Mouse (Mus musculus): Measurements from ENCODE around the gene Mmel1. TPM values are rescaled to one million over a fixed set of nuclear protein-coding genes. Genes with fewer than 3 reads are reported as not detected.
A peak's percentile ranks its signal among the peaks of the same experiment; 100 is the strongest.

Gene Mmel1
- polyA plus RNA-seq, 1 experiment from 2014 or later: 0.28 TPM

- H3K4me1 ChIP-seq: peaks cover 18% of the 10 kb centered on the region
- H3K4me2 ChIP-seq: peak overlapping the region; percentile 65
- no peak for ATAC-seq (ENCODE audit: insufficient number of reproducible peaks, insufficient read depth, low FRiP score, low TSS enrichment, low read depth)
- no peaks in the 10 kb centered on the region for H3K9me3 ChIP-seq
- no peaks in the 10 kb centered on the region for H3K36me3 ChIP-seq
- peaks cover 4% of the 10 kb centered on the region; the same call in 1 of the 2 replicates for H3K27me3 ChIP-seq
- 78% methylated on average over 18 of the region's 18 CpGs for WGBS
- H3K9ac ChIP-seq: peak overlapping the region; percentile 68
- peak overlapping the region; percentile 90 for H3K27ac ChIP-seq
- H3K4me3 ChIP-seq: no peak overlapping the region; the same call in 1 of the 2 replicates
Measured at GRCm38 (mm10) chr4:154864961-154865760, 4.2 kb upstream of the Mmel1 start.

- H3K4me1 ChIP-seq: peaks cover 19% of the 10 kb centered on the region
- no peak overlapping the region for H3K4me3 ChIP-seq
- no peak overlapping the region for H3K9ac ChIP-seq
- no peaks in the 10 kb centered on the region for H3K9me3 ChIP-seq
- no peaks in the 10 kb centered on the region for H3K36me3 ChIP-seq
- ATAC-seq (ENCODE audit: insufficient number of reproducible peaks, insufficient read depth, low FRiP score, low TSS enrichment, low read depth): no peak
- 90% methylated on average over 5 of the region's 5 CpGs for WGBS
- H3K4me2 ChIP-seq: no peak overlapping the region
- H3K27me3 ChIP-seq: 0 out of 2 replicates have a peak, but pooled peaks cover 2% of the 10 kb centered on the region
- no peak overlapping the region for H3K27ac ChIP-seq
Measured at GRCm38 (mm10) chr4:154866391-154866790, 3.0 kb upstream of the Mmel1 start.

GRCm38 (mm10) chr4:154867257-154867656, 2.1 kb upstream of the Mmel1 start:
- Histone ChIP-seq H3K4me3 (no peak overlapping the region), H3K9ac (no peak overlapping the region), H3K27ac (no peak overlapping the region), H3K9me3 (no peaks in the 10 kb centered on the region), H3K4me1 (peaks cover 26% of the 10 kb centered on the region), H3K4me2 (no peak overlapping the region), H3K36me3 (no peaks in the 10 kb centered on the region), H3K27me3 (peaks cover 9% of the 10 kb centered on the region; the same call in 1 of the 2 replicates)
- WGBS: 84% methylated on average over 6 of the region's 6 CpGs
- no peak for ATAC-seq (ENCODE audit: insufficient number of reproducible peaks, insufficient read depth, low FRiP score, low TSS enrichment, low read depth)

GRCm38 (mm10) chr4:154870721-154871120, 1.3 kb downstream of the Mmel1 start:
- H3K27ac ChIP-seq: no peak overlapping the region
- no peak for ATAC-seq (ENCODE audit: insufficient number of reproducible peaks, insufficient read depth, low FRiP score, low TSS enrichment, low read depth)
- no peak overlapping the region for H3K4me3 ChIP-seq
- no peaks in the 10 kb centered on the region for H3K9me3 ChIP-seq
- peaks cover 9% of the 10 kb centered on the region; the same call in 1 of the 2 replicates for H3K27me3 ChIP-seq
- peaks cover 12% of the 10 kb centered on the region for H3K4me1 ChIP-seq
- H3K36me3 ChIP-seq: no peaks in the 10 kb centered on the region
- no peak overlapping the region for H3K4me2 ChIP-seq
- H3K9ac ChIP-seq: no peak overlapping the region
- 74% methylated on average over 4 of the region's 4 CpGs for WGBS

DNA sequence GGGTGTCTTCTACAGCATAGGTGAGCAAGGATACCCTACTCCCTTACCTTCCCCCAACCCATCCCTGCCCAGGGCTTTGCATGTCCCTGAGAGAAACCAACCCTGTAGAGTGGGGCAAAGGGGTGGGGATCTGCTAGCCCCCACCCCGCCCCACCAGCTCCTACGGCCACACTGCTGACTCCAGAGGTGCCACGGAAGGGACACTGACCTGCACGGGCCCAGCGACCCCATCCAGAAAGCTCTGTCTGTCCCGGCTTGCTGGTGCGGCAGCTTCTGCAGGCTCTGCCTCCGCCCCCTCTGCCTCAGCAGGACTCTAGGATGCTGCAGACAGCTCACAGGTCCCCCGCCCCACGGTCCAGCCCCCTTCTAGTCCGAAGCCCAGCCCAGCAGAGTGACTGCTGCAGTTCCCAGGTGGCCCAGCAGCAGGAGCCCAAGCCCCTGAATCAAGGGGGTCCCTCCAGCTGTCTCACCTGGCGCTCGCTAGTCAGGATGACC, 2.4 kb downstream of the Mmel1 start:
- Histone ChIP-seq H3K27me3 (peaks cover 12% of the 10 kb centered on the region; the same call in 1 of the 2 replicates), H3K4me1 (peaks cover 12% of the 10 kb centered on the region), H3K36me3 (no peaks in the 10 kb centered on the region), H3K4me2 (peak overlapping the region; percentile 54), H3K9me3 (no peaks in the 10 kb centered on the region), H3K4me3 (peak overlapping the region; percentile 32), H3K9ac (peak overlapping the region; percentile 62), H3K27ac (no peak overlapping the region)
- WGBS: 4% methylated on average over 13 of the region's 13 CpGs
- ATAC-seq (ENCODE audit: insufficient number of reproducible peaks, insufficient read depth, low FRiP score, low TSS enrichment, low read depth): peak; percentile 79; the same call in 1 of the 2 replicates

DNA sequence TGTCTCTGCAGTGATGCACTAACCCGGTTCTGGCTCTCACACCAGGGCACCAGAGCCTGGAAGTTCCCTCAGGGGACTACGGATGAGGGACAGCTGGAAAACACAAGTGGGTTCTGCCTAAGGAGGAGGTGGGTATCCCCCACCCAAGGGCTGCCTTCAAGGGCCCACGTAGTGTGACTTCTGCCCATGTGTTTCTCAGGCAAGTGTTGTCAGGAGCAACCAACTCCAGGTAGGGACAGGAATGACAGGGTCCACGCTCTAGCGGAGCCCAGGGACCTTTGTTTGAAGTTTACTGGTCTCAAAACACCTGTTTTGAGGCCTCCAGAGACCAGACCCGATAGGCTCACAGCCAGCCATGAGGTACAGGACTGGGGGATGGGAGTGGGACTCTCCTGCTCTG, 3.8 kb downstream of the Mmel1 start:
- H3K9ac ChIP-seq: no peak overlapping the region
- no peak for ATAC-seq (ENCODE audit: insufficient number of reproducible peaks, insufficient read depth, low FRiP score, low TSS enrichment, low read depth)
- H3K4me2 ChIP-seq: no peak overlapping the region
- no peak overlapping the region for H3K4me3 ChIP-seq
- H3K9me3 ChIP-seq: no peaks in the 10 kb centered on the region
- WGBS: 79% methylated on average over 6 of the region's 6 CpGs
- H3K27me3 ChIP-seq: peaks cover 12% of the 10 kb centered on the region; the same call in 1 of the 2 replicates
- H3K36me3 ChIP-seq: no peaks in the 10 kb centered on the region
- peaks cover 10% of the 10 kb centered on the region for H3K4me1 ChIP-seq
- no peak overlapping the region for H3K27ac ChIP-seq

GRCm38 (mm10) chr4:154877864-154878548, 8.6 kb downstream of the Mmel1 start:
- 11% methylated on average over 18 of the region's 18 CpGs for WGBS
- peak overlapping the region; percentile 42 for H3K4me3 ChIP-seq
- peak overlapping the region; percentile 82 for H3K27ac ChIP-seq
- no peaks in the 10 kb centered on the region for H3K36me3 ChIP-seq
- peak overlapping the region; percentile 65 for H3K4me2 ChIP-seq
- H3K4me1 ChIP-seq: peaks cover 5% of the 10 kb centered on the region; the same call in 1 of the 2 replicates
- no peaks in the 10 kb centered on the region for H3K9me3 ChIP-seq
- 0 out of 2 replicates have a peak, but pooled peaks cover 4% of the 10 kb centered on the region for H3K27me3 ChIP-seq
- H3K9ac ChIP-seq: peak overlapping the region; percentile 72
- ATAC-seq (ENCODE audit: insufficient number of reproducible peaks, insufficient read depth, low FRiP score, low TSS enrichment, low read depth): peak; percentile 91

DNA sequence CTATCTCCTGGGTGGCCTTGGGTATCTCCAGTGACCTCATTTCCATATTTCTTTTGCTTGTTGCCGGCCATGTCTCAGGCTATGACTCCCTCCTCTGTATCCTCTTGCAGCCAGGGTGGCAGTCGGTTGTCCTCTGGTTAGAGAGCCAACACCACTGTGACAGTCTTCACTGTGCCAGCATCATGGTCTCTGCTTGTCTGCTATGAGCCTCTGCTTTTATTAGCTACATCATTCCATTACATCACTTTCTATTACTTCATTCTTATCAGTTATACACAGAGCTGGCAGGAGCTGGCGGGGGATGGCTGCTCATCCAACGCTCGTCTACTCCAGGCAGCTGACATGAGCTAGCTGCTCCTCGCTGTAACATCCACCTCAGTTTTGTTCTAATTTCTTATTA, 11.3 kb downstream of the Mmel1 start:
- WGBS: 81% methylated on average over 6 of the region's 6 CpGs
- Histone ChIP-seq H3K36me3 (no peaks in the 10 kb centered on the region), H3K4me1 (peaks cover 5% of the 10 kb centered on the region; the same call in 1 of the 2 replicates), H3K9me3 (no peaks in the 10 kb centered on the region), H3K4me2 (no peak overlapping the region), H3K27me3 (0 out of 2 replicates have a peak, but pooled peaks cover 6% of the 10 kb centered on the region), H3K4me3 (no peak overlapping the region), H3K27ac (no peak overlapping the region), H3K9ac (no peak overlapping the region)
- no peak for ATAC-seq (ENCODE audit: insufficient number of reproducible peaks, insufficient read depth, low FRiP score, low TSS enrichment, low read depth)

- WGBS: 26% methylated on average over 14 of the region's 14 CpGs
- peaks cover 5% of the 10 kb centered on the region; the same call in 1 of the 2 replicates for H3K4me1 ChIP-seq
- no peak for ATAC-seq (ENCODE audit: insufficient number of reproducible peaks, insufficient read depth, low FRiP score, low TSS enrichment, low read depth)
- H3K4me3 ChIP-seq: no peak overlapping the region
- 0 out of 2 replicates have a peak, but pooled peaks cover 2% of the 10 kb centered on the region for H3K27me3 ChIP-seq
- no peaks in the 10 kb centered on the region for H3K36me3 ChIP-seq
- H3K9me3 ChIP-seq: no peaks in the 10 kb centered on the region
- H3K4me2 ChIP-seq: no peak overlapping the region
- no peak overlapping the region for H3K27ac ChIP-seq
- no peak overlapping the region for H3K9ac ChIP-seq
Measured at GRCm38 (mm10) chr4:154882014-154882659, 12.8 kb downstream of the Mmel1 start.

- no peak for ATAC-seq (ENCODE audit: insufficient number of reproducible peaks, insufficient read depth, low FRiP score, low TSS enrichment, low read depth)
- 70% methylated on average over 11 of the region's 11 CpGs for WGBS
Measured at GRCm38 (mm10) chr4:154885416-154885815, 16.0 kb downstream of the Mmel1 start.

More at GRCm38 (mm10) chr4:154885416-154885815, 16.0 kb downstream of the Mmel1 start:
- no peak overlapping the region for H3K27ac ChIP-seq
- H3K36me3 ChIP-seq: no peaks in the 10 kb centered on the region
- no peaks in the 10 kb centered on the region for H3K4me1 ChIP-seq
- H3K4me2 ChIP-seq: no peak overlapping the region
- H3K27me3 ChIP-seq: 0 out of 2 replicates have a peak, but pooled peaks cover 2% of the 10 kb centered on the region
- H3K9ac ChIP-seq: no peak overlapping the region
- no peak overlapping the region for H3K4me3 ChIP-seq
- no peaks in the 10 kb centered on the region for H3K9me3 ChIP-seq
